Mouse (Mus musculus): ENCODE results near the gene Hid1.
"Not testable (repeated sequence)": the region's sequence is repeated elsewhere in the genome, so short reads cannot be mapped to it uniquely, and the experiment has no call there.

Gene Hid1

DNA sequence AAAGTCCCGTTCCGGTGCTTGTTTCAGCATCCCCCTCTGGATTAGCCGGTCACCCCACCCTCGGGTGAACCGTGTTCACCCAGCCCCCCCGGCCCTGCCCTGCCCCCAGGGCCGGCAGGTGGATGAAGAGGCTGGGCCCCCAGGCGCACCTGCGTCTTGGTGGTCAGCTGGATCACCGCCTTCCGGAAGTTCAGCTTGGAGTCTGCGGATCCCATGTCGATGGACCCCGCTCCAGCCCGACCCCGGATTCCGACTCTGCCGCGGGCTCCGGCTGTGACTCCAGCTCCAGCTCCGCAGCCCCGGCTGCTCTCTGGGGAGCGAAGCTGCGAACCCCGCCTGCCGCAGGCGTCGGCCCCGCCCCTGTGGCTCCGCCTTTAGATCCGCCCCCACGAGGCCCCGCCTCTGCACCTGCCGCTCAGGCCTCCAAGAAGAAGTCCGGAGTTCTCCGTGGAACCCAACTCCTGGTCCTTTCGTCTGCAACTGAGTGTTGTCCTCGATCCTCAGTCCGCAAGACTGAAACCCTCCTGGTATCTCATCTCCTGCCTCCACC, at the start of gene Hid1:
Hid1 (minus strand) TSS at position 362 of the 550 bp plus-strand sequence.
- DNase-seq (ENCODE audit: low spot score): peak; percentile 53

DNA sequence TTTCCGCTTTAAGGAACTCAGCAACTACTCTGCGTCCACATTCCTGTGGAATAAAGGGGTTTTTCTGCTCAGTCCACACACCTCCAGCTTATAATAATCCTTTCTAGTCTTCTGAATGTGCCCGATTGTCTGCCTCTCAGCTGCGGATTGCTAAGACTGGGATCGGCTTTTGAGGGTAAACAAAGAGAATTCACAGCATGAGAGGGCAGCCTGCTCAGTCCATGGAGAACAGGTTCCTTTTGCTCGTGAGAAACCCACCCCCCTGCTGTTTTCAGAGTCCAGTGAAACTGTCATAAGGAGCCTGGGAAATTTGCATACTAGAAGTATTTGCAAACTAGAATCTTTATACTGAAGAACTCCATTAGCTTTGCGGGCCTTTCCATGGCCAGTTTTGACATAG, 42.0 kb upstream of the Hid1 start:
- no peak for DNase-seq (ENCODE audit: low spot score)

- no peak for DNase-seq (ENCODE audit: low spot score)
These were observed 40.8 kb upstream of the Hid1 start for GRCm38 (mm10) chr11:115408266-115408920.

- no peak for DNase-seq (ENCODE audit: low spot score)
These were observed 39.4 kb upstream of the Hid1 start for GRCm38 (mm10) chr11:115406858-115407401.

DNA sequence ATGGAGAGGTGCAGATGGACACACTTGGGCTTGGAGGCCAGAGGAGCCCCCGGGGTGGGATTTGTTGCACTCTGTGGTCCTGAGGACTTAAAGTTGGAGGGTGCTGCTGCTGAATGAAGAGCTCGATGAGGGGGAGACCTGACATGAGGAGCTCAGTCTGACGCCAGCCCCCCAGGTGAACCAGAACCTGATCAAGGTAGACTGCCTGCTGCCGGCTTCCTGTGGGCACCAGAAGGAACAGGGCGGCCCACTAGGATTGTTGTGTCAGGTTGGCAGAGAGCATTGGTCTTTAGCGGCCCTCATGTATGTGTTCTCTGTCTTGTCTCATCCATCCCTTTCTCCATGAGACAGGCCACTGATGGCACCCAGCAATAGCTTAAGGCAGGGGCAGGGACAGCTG, 38.2 kb upstream of the Hid1 start:
- no peak for DNase-seq (ENCODE audit: low spot score)

DNA sequence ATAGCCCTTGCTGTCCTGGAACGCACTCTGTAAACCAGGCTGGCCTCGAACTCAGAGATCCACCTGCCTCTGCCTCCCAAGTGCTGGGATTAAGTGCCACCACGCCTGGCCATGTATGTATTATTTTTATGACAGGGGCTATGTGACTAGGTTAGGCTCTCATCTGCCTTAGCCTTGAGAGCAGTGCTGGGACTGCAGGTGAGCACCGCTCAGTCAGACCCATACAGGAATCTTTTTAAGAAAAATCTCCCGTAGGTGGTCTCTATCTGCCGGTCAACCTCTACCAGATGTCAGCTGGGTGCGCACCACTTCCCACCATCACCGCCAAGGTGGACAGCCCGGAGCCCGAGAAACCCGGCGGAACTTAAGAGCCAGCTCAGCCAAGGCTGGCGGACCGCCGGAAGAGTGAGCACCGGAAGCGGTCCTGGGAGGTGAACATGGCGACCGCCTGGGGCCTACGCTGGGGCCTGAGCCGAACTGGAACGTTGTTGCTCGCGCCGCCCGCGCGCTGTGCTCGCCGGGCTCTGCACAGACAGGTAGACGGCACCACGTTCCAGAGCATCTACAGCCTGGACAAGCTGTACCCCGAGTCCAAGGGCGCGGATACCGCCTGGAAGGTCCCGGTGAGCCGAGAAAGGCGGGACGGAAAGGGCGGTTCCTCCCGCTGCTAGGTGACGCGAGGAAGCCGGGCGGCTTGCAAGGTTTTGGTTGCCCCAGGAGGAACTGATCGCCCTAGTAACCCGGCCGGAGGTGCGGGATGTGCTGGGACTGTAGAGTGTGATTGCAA, 36.0 kb upstream of the Hid1 start, which contains the start of gene Mrpl58:
Mrpl58 (plus strand) TSS at position 415 of the 787 bp plus-strand sequence.
- DNase-seq (ENCODE audit: low spot score): peak; percentile 80

DNA sequence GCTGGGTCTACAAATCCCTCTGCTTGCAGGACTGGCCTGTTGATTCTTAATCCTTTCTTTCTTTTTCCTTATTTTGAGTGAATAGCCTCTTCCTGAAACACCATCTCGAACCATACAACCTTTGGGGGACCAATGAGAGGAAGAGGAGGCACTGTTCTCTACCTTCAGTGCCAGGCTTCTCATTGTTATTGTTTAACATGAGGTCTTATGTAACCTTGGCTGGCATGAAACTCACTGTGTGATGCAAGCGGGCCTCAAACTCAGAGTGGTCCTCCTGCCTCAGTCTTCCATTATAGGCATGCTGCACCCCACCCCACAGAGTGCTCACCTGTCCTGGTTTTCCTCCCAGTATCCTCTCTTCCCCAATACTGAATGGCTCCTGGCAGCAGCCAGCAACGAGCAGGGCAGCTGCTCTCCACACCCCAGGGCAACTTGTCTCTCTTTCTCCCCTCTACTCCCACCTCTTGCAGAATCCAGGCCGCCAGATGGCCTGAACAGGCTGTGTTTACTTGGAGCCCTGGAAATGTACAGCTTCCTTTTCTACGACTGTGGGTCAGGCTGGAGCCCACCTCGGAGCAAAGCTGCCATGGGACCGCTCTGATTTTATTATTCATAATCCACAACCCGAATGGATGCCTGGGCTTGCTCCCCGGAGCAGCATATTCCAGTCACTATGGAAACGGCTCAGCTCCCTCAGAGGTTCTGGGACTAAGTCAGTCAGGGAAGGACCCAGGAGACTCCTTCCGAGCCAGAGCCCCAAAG, 33.3 kb upstream of the Hid1 start:
- DNase-seq (ENCODE audit: low spot score): no peak

DNA sequence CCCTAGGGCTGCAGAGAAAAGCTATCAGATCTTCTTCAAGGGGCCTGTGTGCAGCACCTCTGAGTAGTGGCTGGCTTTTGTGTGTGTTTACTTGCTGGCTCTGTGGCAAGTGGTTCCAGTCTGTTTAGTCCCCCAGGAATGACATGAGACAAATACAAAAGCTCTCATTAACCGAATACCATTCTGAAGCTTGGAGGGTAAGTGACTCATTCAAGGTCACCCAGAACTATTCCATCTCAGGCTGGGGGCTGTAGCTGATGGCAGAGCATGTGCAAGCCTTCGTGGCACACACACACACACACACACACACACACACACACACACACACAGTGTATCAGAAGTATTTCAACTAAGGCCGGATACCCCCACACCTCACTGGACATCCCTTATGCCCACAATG, 32.6 kb upstream of the Hid1 start:
- no peak for DNase-seq (ENCODE audit: low spot score)

GRCm38 (mm10) chr11:115398085-115398484, 30.5 kb upstream of the Hid1 start:
- no peak for DNase-seq (ENCODE audit: low spot score)

- DNase-seq (ENCODE audit: low spot score): no peak
These were observed 26.3 kb upstream of the Hid1 start for GRCm38 (mm10) chr11:115393721-115394325.

- DNase-seq (ENCODE audit: low spot score): no peak
These were observed 23.8 kb upstream of the Hid1 start for GRCm38 (mm10) chr11:115391358-115391757.

DNA sequence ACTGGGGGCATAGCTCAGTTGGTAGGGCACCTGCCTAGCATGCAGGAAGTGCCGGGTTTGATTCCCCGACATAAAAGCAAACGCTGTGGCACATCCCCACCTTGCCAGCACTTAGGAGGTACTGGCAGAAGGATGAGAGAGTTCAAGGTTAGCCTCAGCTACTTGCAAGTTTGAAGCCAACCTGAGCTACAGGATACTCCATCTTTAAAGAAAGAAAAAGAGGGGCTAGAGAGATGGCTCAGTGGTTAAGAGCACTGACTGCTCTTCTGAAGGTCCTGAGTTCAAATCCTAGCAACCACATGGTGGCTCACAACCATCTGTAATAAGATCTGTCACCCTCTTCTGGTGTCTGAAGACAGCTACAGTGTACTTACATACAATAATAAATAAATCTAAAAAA, 19.3 kb upstream of the Hid1 start:
- not testable (repeated sequence) for DNase-seq (ENCODE audit: low spot score)

DNA sequence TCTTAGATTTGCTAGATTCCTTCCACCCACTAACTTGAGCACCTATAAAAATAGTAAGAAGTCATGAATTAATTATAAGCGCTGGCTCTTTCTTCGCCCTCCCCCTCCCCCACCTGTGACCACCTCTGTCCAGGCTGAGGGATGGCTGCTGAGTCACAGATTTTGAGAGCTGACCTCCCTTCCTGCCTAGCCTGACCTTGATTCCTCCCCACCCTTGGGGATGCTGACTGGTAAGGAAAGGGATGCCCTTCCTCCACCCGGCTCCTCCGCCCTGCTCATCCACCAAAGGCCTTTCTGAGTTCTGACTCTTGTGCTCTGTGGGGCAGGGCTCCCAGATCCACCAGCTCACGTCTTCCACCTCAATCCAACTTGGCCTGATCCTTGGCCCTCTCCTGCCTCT, 17.0 kb upstream of the Hid1 start:
- DNase-seq (ENCODE audit: low spot score): no peak

DNA sequence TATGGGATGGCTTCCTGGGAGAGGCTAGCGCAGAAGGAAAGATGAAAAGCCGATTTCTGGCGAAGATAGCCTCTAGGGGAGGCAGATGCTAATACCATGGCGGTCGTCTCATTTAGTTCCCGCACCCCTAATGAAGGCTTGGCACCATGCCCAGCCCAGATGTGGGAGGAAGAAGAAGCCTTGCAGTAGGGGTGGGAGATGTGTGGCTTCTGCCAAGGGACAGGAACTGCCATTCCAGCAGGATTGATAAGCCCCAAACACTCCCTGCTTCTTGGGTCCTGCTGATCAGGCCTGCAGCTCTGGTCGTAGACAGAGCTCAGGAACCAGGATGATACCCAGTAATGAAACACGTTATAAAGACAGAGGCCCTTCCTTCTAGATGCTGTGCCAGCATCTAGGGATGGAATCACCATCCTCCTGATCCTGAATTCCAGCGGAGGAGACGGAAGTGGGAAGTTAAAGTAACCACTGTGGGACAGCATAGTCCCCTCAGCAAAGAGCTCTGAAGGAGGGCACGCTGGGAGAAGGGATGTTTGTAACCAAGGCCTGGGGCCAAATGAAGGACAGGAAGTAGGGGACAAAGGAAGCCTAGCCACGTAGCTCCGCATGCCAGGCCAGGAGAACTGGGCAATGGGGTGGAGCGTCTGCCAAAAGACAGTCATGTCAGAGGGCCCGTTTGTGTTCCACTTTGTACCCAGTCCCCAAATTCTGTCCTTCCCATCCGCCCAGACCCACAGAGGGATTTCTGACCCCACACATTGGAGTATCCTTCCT, 16.3 kb upstream of the Hid1 start:
- DNase-seq (ENCODE audit: low spot score): no peak

GRCm38 (mm10) chr11:115382891-115383290, 15.3 kb upstream of the Hid1 start:
- no peak for DNase-seq (ENCODE audit: low spot score)

- DNase-seq (ENCODE audit: low spot score): peak; percentile 85
These were observed 14.4 kb upstream of the Hid1 start, which contains the start of gene Cdr2l for GRCm38 (mm10) chr11:115381743-115382539. Cdr2l (plus strand) TSS chr11:115381916.

DNA sequence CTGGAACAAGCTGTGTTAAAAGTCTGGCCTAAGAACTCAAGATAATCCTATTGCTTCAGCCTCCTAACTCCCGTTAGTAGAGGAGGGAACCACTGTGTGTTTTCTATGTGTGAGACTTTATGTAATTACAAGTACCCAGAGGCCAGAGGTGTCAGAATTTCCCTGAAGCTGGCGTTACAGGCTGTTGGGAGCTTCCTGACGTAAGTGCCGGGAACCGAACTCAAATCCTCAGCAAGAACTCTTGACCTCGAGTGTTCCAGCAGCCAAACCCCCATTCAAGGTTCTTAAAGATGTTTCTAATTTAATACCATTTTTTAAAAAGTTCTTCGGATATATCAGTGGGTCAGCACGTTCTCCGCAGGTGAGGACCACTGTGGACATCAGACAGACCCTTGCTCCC, 13.7 kb upstream of the Hid1 start:
- DNase-seq (ENCODE audit: low spot score): no peak

DNA sequence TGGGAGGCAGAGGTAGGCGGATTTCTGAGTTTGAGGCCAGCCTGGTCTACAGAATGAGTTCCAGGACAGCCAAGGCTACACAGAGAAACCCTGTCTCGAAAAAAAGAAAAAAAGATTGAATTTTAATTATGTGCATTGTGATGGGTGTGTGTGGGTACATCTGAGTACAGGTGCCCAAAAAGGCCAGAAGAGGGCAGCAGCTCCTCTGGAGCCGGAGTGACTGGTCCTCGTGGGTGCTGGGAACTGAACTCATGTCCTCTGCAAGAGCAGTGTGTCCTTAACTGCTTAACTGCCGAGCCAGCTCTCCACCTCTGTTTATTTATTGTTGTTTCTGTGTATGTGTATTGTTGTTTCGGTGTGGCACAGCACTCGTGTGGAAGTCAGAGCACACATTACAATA, 10.3 kb upstream of the Hid1 start:
- no peak for DNase-seq (ENCODE audit: low spot score)

- DNase-seq (ENCODE audit: low spot score): no peak
These were observed 9.7 kb upstream of the Hid1 start for GRCm38 (mm10) chr11:115377254-115377653.

GRCm38 (mm10) chr11:115376722-115377121, 9.2 kb upstream of the Hid1 start:
- no peak for DNase-seq (ENCODE audit: low spot score)
